Mouse (Mus musculus) ovary, adult 18-20 months (tissue): ENCODE data around the gene Olfr134.
"Not testable (repeated sequence)": the region's sequence is repeated elsewhere in the genome, so short reads cannot be mapped to it uniquely, and the experiment has no call there.

Experiments used
- DNase-seq: peaks from one replicate; pipeline ENCODE4 v3.0.0; 2022; ENCODE audit warnings: low spot score, mixed read lengths

The Olfr134 gene

DNA sequence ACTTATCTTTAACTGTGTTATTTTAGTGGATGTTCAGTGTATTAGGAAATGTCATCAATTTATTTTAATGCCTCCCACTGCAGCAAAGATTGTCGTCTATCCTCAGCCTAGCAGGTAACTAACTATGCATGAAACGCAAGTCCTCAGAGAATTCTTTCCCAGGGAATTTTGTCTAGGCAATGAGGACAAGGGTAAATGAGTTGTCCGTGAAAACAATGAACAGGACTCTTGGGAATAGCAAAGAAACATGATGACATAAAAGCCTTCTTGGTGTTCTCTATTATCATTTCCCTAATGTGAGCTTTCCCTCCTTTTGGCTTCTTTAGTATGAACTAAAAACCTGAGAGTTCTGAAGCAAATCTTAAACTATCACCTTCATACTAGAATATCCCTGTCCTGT is at the start of gene Olfr134:
TSS of gene Olfr134 (plus strand) at position 301 of the 400 bp plus-strand sequence.
- no peak for DNase-seq

- not testable (repeated sequence) for DNase-seq
Observed at GRCm38 (mm10) chr17:38124199-38124598, 47.0 kb upstream of the Olfr134 start.

GRCm38 (mm10) chr17:38125371-38125770 is 45.8 kb upstream of the Olfr134 start:
- DNase-seq, result not testable (repeated sequence)

- no peak for DNase-seq
Observed at GRCm38 (mm10) chr17:38134426-38134825, 36.8 kb upstream of the Olfr134 start, which contains the start of gene Olfr132. Gene Olfr132, minus strand, starts transcription at chr17:38134526.

DNA sequence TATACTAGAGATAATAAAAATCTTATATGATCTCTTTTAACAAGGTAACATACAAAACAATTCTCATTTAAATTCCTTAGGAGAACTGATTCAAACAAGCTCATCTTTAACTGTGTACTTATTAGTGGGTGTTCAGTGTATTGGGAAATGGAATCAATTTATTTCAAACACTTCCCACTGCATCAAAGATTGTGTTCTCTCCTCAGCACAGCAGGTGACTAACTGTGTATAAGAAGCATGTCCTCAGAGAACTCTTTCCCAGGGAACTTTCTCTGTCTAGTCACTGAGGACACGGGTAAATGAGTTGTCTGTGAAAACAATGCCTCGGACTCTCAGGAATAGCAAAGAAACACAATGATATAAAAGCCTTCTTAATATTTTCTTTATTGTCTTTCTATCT is 26.2 kb upstream of the Olfr134 start, which contains the start of gene Olfr133:
TSS of gene Olfr133 (plus strand) at position 301 of the 400 bp plus-strand sequence.
- no peak for DNase-seq

- DNase-seq, result no peak
Observed at GRCm38 (mm10) chr17:38204035-38204434, 32.8 kb downstream of the Olfr134 start, which contains the start of gene Olfr135. Gene Olfr135, plus strand, starts transcription at chr17:38204335.
